Mouse (Mus musculus) erythroblast, adult 5-6 weeks (primary cell): Measurements from ENCODE around the gene Prl2c5. TPM values are rescaled to one million over a fixed set of nuclear protein-coding genes. Genes with fewer than 3 reads are reported as not detected.
"Not testable (repeated sequence)": the region's sequence is repeated elsewhere in the genome, so short reads cannot be mapped to it uniquely, and the experiment has no call there.

ENCODE experiments used
- ATAC-seq: replicated peaks from 2 replicates; pipeline ENCODE4 v1.8.0; 2016; ENCODE audit warnings: moderate number of reproducible peaks, mild to moderate bottlenecking, moderate TSS enrichment, inconsistent platforms; ENCODE audit not compliant: poor library complexity, low FRiP score, severe bottlenecking
- total RNA-seq, 2 experiments: library from RNA; stranded (forward) in 1 of 2; stranded (reverse) in 1 of 2; fragments of 150-400 nt in 1 of 2; fragments of 200-764, 138-1000 nt in 1 of 2; gene quantifications; 2 replicates each; pipeline versions ENCODE4 v1.2.3 to v1.2.4; 2015 to 2017; ENCODE audit warnings: low replicate concordance in 2 of 2

Prl2c5 gene
- total RNA-seq (2015; ENCODE audit: low replicate concordance) (not detected in 2 replicates), total RNA-seq (2017; ENCODE audit: low replicate concordance) (not detected in 2 replicates)

- ATAC-seq: not testable (repeated sequence)
These were observed at the start of gene Prl2c5 for GRCm38 (mm10) chr13:13182415-13182814. TSS of gene Prl2c5 (plus strand) at chr13:13182715.

GRCm38 (mm10) chr13:13162777-13163485 is 19.6 kb upstream of the Prl2c5 start:
- not testable (repeated sequence) for ATAC-seq

GRCm38 (mm10) chr13:13168631-13169030 is 13.9 kb upstream of the Prl2c5 start:
- not testable (repeated sequence) for ATAC-seq

- ATAC-seq: not testable (repeated sequence)
These were observed 8.8 kb upstream of the Prl2c5 start for GRCm38 (mm10) chr13:13173616-13174136.

GRCm38 (mm10) chr13:13175736-13176135 is 6.8 kb upstream of the Prl2c5 start:
- not testable (repeated sequence) for ATAC-seq

- not testable (repeated sequence) for ATAC-seq
These were observed 28.7 kb downstream of the Prl2c5 start for GRCm38 (mm10) chr13:13211168-13211567.

GRCm38 (mm10) chr13:13216363-13216762 is 33.8 kb downstream of the Prl2c5 start:
- not testable (repeated sequence) for ATAC-seq

- ATAC-seq: not testable (repeated sequence)
These were observed 37.7 kb downstream of the Prl2c5 start for GRCm38 (mm10) chr13:13220231-13220630.

- ATAC-seq: not testable (repeated sequence)
These were observed 54.9 kb downstream of the Prl2c5 start for GRCm38 (mm10) chr13:13237456-13237855.

Other genes with a start within 250 kb of the Prl2c5 start
- gene Prl2c2, start 177.3 kb upstream of the Prl2c5 start, total RNA-seq (2015; ENCODE audit: low replicate concordance): not detected in 2 replicates
- not detected in 2 replicates for gene Prl2c2, start 177.3 kb upstream of the Prl2c5 start, total RNA-seq (2017; ENCODE audit: low replicate concordance)
- 3.1 and 3.7 TPM in 2 replicates for gene Gpr137b, start 211.3 kb downstream of the Prl2c5 start, total RNA-seq (2015; ENCODE audit: low replicate concordance)
- 5.6 and 14.9 TPM in 2 replicates for gene Gpr137b, start 211.3 kb downstream of the Prl2c5 start, total RNA-seq (2017; ENCODE audit: low replicate concordance)